Mouse (Mus musculus) limb, embryonic 12.5 days (tissue): ENCODE measurements at regions not wholly inside any gene's neighbourhood (a gene's known extent, or its start where the extent isn't known, plus 50 kb on each side); places are given as distances from the start of the nearest gene placed in this dataset.

Experiments used
- ATAC-seq: fragments of 200-750 bp; cut with Nextera tagmentation; 2 replicates; pipeline ENCODE4 v1.8.0; 2017; ENCODE audit warnings: low read depth, moderate TSS enrichment; ENCODE audit not compliant: insufficient number of reproducible peaks, insufficient read depth, low FRiP score, low TSS enrichment
- H3K27ac ChIP-seq: fragments of 300-500 bp; sonication (generic); 2 replicates; pipeline ENCODE4 v1.5.1; 2016; ENCODE audit warnings: mild to moderate bottlenecking, moderate library complexity
- H3K27me3 ChIP-seq: fragments of 300-500 bp; sonication (generic); 2 replicates; pipeline ENCODE4 v1.6.1; 2016; ENCODE audit warnings: mild to moderate bottlenecking, moderate library complexity
- H3K36me3 ChIP-seq: fragments of 300-500 bp; sonication (generic); 2 replicates; pipeline ENCODE4 v1.6.1; 2016; ENCODE audit warnings: mild to moderate bottlenecking, moderate library complexity
- H3K4me1 ChIP-seq: fragments of 300-500 bp; sonication (generic); replicated peaks from 2 replicates; pipeline ENCODE4 v1.6.1; 2016
- H3K4me2 ChIP-seq: fragments of 300-500 bp; sonication (generic); 2 replicates; pipeline ENCODE4 v1.6.1; 2016; ENCODE audit warnings: mild to moderate bottlenecking, moderate library complexity
- H3K4me3 ChIP-seq: fragments of 300-500 bp; sonication (generic); replicated peaks from 2 replicates; pipeline ENCODE4 v1.5.1; 2016; ENCODE audit warnings: mild to moderate bottlenecking
- H3K9ac ChIP-seq: fragments of 300-500 bp; sonication (generic); replicated peaks from 2 replicates; pipeline ENCODE4 v1.6.1; 2016; ENCODE audit warnings: mild to moderate bottlenecking, moderate library complexity
- H3K9me3 ChIP-seq: fragments of 300-500 bp; sonication (generic); 2 replicates; pipeline ENCODE4 v1.6.1; 2016; ENCODE audit warnings: mild to moderate bottlenecking, moderate library complexity
- WGBS: fragments of 180-500 bp; shearing (Covaris S2); methylation state at CpG from one replicate; pipeline ENCODE4 v1.1.7; 2016; 5-methylcytosine and 5-hydroxymethylcytosine counted together

GRCm38 (mm10) chr6:99933404-99933803 lies 207.2 kb upstream of the Prok2 start:
- Histone ChIP-seq H3K4me2 (no peak overlapping the region), H3K9me3 (no peaks in the 10 kb centered on the region), H3K4me1 (peaks cover 12% of the 10 kb centered on the region), H3K4me3 (no peak overlapping the region), H3K27ac (no peak overlapping the region), H3K36me3 (no peaks in the 10 kb centered on the region), H3K27me3 (peaks cover 18% of the 10 kb centered on the region), H3K9ac (no peak overlapping the region)
- WGBS: 77% methylated on average over 5 of the region's 5 CpGs
- ATAC-seq: no peak

DNA sequence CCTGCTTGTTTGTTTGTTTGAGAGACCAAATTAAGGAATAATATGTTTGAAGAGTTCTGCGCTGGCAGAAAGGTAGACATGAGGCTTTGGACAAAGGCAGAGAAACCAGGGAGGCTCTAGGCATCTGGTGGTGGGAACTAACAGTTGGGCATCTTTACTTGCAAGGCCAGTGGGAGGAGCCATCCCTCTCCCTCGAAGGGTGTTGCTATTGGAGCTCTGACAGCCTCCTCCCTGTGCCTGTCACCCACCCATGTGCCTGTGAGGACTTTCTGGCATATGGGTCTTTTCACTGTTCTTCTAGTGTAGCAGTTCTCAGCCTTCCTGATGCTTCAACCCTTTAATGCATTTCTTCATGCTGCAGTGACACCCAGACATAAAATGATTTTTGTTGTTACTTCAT lies 206.7 kb upstream of the Prok2 start:
- no peak overlapping the region for H3K4me3 ChIP-seq
- H3K4me2 ChIP-seq: no peak overlapping the region
- H3K36me3 ChIP-seq: no peaks in the 10 kb centered on the region
- no peak overlapping the region for H3K27ac ChIP-seq
- no peak overlapping the region for H3K9ac ChIP-seq
- H3K9me3 ChIP-seq: no peaks in the 10 kb centered on the region
- WGBS: 46% methylated on average over 2 of the region's 2 CpGs
- peaks cover 8% of the 10 kb centered on the region for H3K4me1 ChIP-seq
- H3K27me3 ChIP-seq: peaks cover 22% of the 10 kb centered on the region
- no peak for ATAC-seq

GRCm38 (mm10) chr6:99932405-99932804 lies 206.2 kb upstream of the Prok2 start:
- peaks cover 10% of the 10 kb centered on the region for H3K4me1 ChIP-seq
- H3K36me3 ChIP-seq: no peaks in the 10 kb centered on the region
- H3K9me3 ChIP-seq: no peaks in the 10 kb centered on the region
- no peak overlapping the region for H3K9ac ChIP-seq
- peaks cover 27% of the 10 kb centered on the region for H3K27me3 ChIP-seq
- ATAC-seq: no peak
- 60% methylated on average over 6 of the region's 6 CpGs for WGBS
- no peak overlapping the region for H3K27ac ChIP-seq
- H3K4me3 ChIP-seq: no peak overlapping the region
- no peak overlapping the region for H3K4me2 ChIP-seq

DNA sequence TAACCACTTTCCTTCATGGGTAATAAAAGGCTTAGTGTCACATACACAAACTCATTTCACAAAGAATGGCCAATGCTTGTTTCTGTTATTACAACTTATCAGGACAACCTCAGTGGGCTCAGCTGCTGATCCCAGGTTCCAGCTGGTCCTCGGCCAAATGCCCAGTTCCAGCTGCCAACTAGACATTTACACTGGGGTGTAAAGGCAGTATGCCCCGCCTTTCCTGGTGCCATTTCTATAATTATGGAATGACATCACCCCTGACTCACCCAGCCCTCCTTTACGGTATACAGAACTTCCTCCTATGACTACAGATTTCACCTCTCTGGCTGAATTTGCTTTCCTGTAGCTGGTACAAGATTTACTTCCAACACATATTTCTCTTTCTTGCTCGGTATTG lies 205.4 kb upstream of the Prok2 start:
- WGBS: 78% methylated on average over 4 of the region's 4 CpGs
- ATAC-seq: no peak

DNA sequence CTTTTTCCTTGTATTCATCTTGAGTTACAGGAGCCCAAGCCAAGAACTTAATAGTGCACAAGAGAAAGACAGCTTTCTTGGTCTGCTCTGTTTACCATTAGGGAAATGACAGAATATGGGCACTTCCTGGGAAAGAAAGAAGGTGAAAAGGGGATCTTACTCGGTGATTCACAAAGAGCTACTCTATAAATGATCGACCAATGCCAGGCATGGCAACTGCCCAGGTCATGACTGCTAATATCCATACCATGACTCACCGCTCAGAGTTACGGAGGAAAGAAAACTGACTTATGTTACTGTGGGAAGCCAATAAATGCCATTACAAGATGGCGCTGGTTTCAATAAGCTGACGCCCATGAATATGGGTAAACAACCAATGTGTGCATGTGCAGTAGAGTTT lies 204.1 kb upstream of the Prok2 start:
- H3K36me3 ChIP-seq: no peaks in the 10 kb centered on the region
- no peak overlapping the region for H3K27ac ChIP-seq
- H3K4me2 ChIP-seq: no peak overlapping the region
- WGBS: 88% methylated on average over 6 of the region's 6 CpGs
- H3K9ac ChIP-seq: no peak overlapping the region
- peaks cover 10% of the 10 kb centered on the region for H3K4me1 ChIP-seq
- no peaks in the 10 kb centered on the region for H3K9me3 ChIP-seq
- peaks cover 39% of the 10 kb centered on the region for H3K27me3 ChIP-seq
- no peak overlapping the region for H3K4me3 ChIP-seq
- no peak for ATAC-seq

More for the DNA sequence above, 205.4 kb upstream of the Prok2 start:
- no peak overlapping the region for H3K4me3 ChIP-seq
- H3K4me1 ChIP-seq: peaks cover 10% of the 10 kb centered on the region
- no peak overlapping the region for H3K27ac ChIP-seq
- H3K9me3 ChIP-seq: no peaks in the 10 kb centered on the region
- H3K4me2 ChIP-seq: no peak overlapping the region
- H3K27me3 ChIP-seq: peaks cover 28% of the 10 kb centered on the region
- H3K36me3 ChIP-seq: no peaks in the 10 kb centered on the region
- no peak overlapping the region for H3K9ac ChIP-seq

- H3K9ac ChIP-seq: no peak overlapping the region
- no peak overlapping the region for H3K4me3 ChIP-seq
- H3K4me2 ChIP-seq: no peak overlapping the region
- no peak for ATAC-seq
- H3K27ac ChIP-seq: no peak overlapping the region
- H3K36me3 ChIP-seq: no peaks in the 10 kb centered on the region
- WGBS: 37% methylated on average over 10 of the region's 10 CpGs
- peaks cover 20% of the 10 kb centered on the region for H3K4me1 ChIP-seq
- peaks cover 40% of the 10 kb centered on the region for H3K27me3 ChIP-seq
- no peaks in the 10 kb centered on the region for H3K9me3 ChIP-seq
Observed at GRCm38 (mm10) chr6:99927933-99928555, 201.9 kb upstream of the Prok2 start.

GRCm38 (mm10) chr6:99924181-99924580 lies 198.0 kb upstream of the Prok2 start:
- WGBS: 12% methylated on average over 8 of the region's 8 CpGs
- H3K4me1 ChIP-seq: peaks cover 14% of the 10 kb centered on the region; the same call in 1 of the 2 replicates
- no peak for ATAC-seq
- H3K9ac ChIP-seq: no peak overlapping the region
- H3K36me3 ChIP-seq: no peaks in the 10 kb centered on the region
- H3K4me3 ChIP-seq: no peak overlapping the region
- H3K27ac ChIP-seq: no peak overlapping the region
- H3K27me3 ChIP-seq: peaks cover 60% of the 10 kb centered on the region
- H3K9me3 ChIP-seq: peaks cover 13% of the 10 kb centered on the region; the same call in 1 of the 2 replicates
- H3K4me2 ChIP-seq: no peak overlapping the region

DNA sequence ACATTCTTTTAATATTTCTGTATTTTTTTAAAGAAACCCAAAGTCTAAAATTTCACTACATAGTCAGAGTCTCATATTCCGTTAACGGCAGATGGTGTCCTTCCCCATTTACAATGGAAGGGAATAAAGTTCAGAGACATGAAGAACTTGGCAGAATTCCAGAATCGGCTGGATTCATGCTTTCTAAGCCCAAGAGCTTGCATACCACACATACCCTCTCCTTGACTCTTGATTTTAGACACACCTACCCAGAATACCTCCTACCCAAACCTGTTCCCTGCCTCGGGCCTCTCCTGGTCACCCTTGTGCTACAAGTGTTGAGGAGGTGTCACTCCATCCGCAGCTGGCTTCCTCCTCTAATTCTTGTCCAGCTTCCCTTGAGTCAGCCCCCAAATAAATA lies 195.8 kb upstream of the Prok2 start:
- ATAC-seq: no peak
- Histone ChIP-seq H3K4me3 (no peak overlapping the region), H3K27me3 (peaks cover 50% of the 10 kb centered on the region), H3K27ac (no peak overlapping the region), H3K4me1 (peaks cover 11% of the 10 kb centered on the region; the same call in 1 of the 2 replicates), H3K4me2 (no peak overlapping the region), H3K36me3 (no peaks in the 10 kb centered on the region), H3K9ac (no peak overlapping the region), H3K9me3 (peaks cover 13% of the 10 kb centered on the region; the same call in 1 of the 2 replicates)
- 65% methylated on average over 5 of the region's 5 CpGs for WGBS

GRCm38 (mm10) chr6:99919816-99920562 lies 193.8 kb upstream of the Prok2 start:
- ATAC-seq: no peak
- H3K9ac ChIP-seq: no peak overlapping the region
- H3K27ac ChIP-seq: no peak overlapping the region
- H3K4me1 ChIP-seq: peaks cover 20% of the 10 kb centered on the region; the same call in 1 of the 2 replicates
- H3K36me3 ChIP-seq: no peaks in the 10 kb centered on the region
- H3K27me3 ChIP-seq: peaks cover 40% of the 10 kb centered on the region
- WGBS: 79% methylated on average over 7 of the region's 7 CpGs
- H3K4me2 ChIP-seq: no peak overlapping the region
- H3K4me3 ChIP-seq: no peak overlapping the region
- H3K9me3 ChIP-seq: peaks cover 13% of the 10 kb centered on the region; the same call in 1 of the 2 replicates

DNA sequence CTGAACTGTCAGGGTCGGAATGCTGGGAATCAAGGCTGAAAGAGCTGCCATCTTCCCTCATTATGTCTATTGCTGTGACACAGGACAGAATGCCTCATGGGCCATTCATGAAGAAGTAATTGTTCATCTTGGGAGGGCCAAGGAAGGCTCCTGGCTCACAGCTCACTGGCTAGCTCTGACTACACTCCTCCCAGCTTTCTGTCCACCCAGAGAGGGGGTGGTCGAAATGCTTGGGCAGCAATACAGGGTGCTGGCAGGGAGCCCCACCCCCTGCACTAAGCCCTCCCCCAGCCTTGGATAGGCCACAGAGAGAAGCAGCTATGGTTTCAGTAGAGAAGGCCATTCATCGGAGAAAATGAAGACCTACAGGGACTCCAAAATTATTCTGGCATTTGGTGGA lies 192.2 kb upstream of the Prok2 start:
- no peak for ATAC-seq
- H3K27ac ChIP-seq: no peak overlapping the region
- H3K4me2 ChIP-seq: no peak overlapping the region
- no peak overlapping the region for H3K9ac ChIP-seq
- no peak overlapping the region for H3K4me3 ChIP-seq
- H3K4me1 ChIP-seq: 0 out of 2 replicates have a peak, but pooled peaks cover 10% of the 10 kb centered on the region
- no peaks in the 10 kb centered on the region for H3K36me3 ChIP-seq
- H3K9me3 ChIP-seq: peaks cover 13% of the 10 kb centered on the region; the same call in 1 of the 2 replicates
- peaks cover 44% of the 10 kb centered on the region for H3K27me3 ChIP-seq
- 78% methylated on average over 3 of the region's 3 CpGs for WGBS

GRCm38 (mm10) chr6:99909921-99910320 lies 183.7 kb upstream of the Prok2 start:
- Histone ChIP-seq H3K36me3 (no peaks in the 10 kb centered on the region), H3K9ac (no peak overlapping the region), H3K4me2 (no peak overlapping the region), H3K27ac (no peak overlapping the region), H3K9me3 (no peaks in the 10 kb centered on the region), H3K27me3 (peaks cover 76% of the 10 kb centered on the region), H3K4me1 (peaks cover 15% of the 10 kb centered on the region; the same call in 1 of the 2 replicates), H3K4me3 (no peak overlapping the region)
- WGBS: 74% methylated on average over 7 of the region's 7 CpGs
- no peak for ATAC-seq
